Comparison of ENCODE assay signal across 18 mouse cellular contexts in genomic region chr17:25922120-25922519, GRCm38 (mm10). TPM values are rescaled to one million over a fixed set of nuclear protein-coding genes. Genes with fewer than 3 reads are reported as not detected.
DNase-seq lines count a peak whose midpoint lies in the region; ATAC-seq and TF ChIP-seq lines count a peak whose summit lies in the region.
"Had no signal": no experiment of that assay in that cellular context is flagged by ENCODE, and none has a peak within 500 bp of the region (broad histone marks: within the 10 kb centered on the region; RNA-seq: fewer than 3 reads in every experiment).

No protein-coding gene starts in this region.

- no peak overlapping the region for H3K9ac ChIP-seq in intestine, postnatal 0 days (ENCODE audit: low read depth, low read length)
- H3K9ac ChIP-seq: hindbrain, embryonic 13.5 days; lung, embryonic 15.5 days had no signal

- peaks cover 15% of the 10 kb centered on the region for H3K36me3 ChIP-seq in intestine, postnatal 0 days (ENCODE audit: control insufficient read depth, insufficient read depth)

- no peak overlapping the region for H3K27ac ChIP-seq in intestine, postnatal 0 days (ENCODE audit: low read depth, low read length)
- H3K27ac ChIP-seq: hindbrain, embryonic 13.5 days; kidney, postnatal 0 days; lung, embryonic 15.5 days had no signal

- H3K4me2 ChIP-seq in intestine, postnatal 0 days (replicated peaks; ENCODE audit: low read depth) = no peak overlapping the region
- H3K4me2 ChIP-seq: hindbrain, embryonic 13.5 days; lung, embryonic 15.5 days; midbrain, embryonic 11.5 days had no signal

- no peak for ATAC-seq in intestine, postnatal 0 days
- ATAC-seq: forebrain, embryonic 16.5 days had no signal

- H3K4me3 ChIP-seq in intestine, postnatal 0 days (ENCODE audit: low read depth, low read length) = no peak overlapping the region
- H3K4me3 ChIP-seq: hindbrain, embryonic 13.5 days; lung, embryonic 15.5 days had no signal

- no peaks in the 10 kb centered on the region for H3K27me3 ChIP-seq in intestine, postnatal 0 days (replicated peaks; ENCODE audit: control insufficient read depth, insufficient read depth, low read length)
- H3K27me3 ChIP-seq: hindbrain, embryonic 13.5 days; lung, embryonic 15.5 days had no signal

- H3K4me1 ChIP-seq in intestine, postnatal 0 days (replicated peaks; ENCODE audit: control insufficient read depth, insufficient read depth, low read length) = peaks cover 11% of the 10 kb centered on the region

- DNase-seq in cerebellum, adult 9-10 months = peak; percentile 61
- DNase-seq in cerebellum, adult 8-10 months = no peak
- DNase-seq in left cerebral cortex, postnatal 4 days = peak; percentile 37
- no peak for DNase-seq in left cerebral cortex, postnatal 36 days (ENCODE audit: low spot score in 2 of 2)
- DNase-seq in testis, postnatal 10 days (ENCODE audit: low spot score) = peak; percentile 59
- DNase-seq in testis, postnatal 14 days (ENCODE audit: low spot score) = no peak
- no peak for DNase-seq in adrenal gland, postnatal 10 days
- DNase-seq: gastrocnemius, postnatal 10 days; thymus, adult 2 months had no signal

- no peak for TF ChIP-seq CTCF in intestine, postnatal 0 days (IDR thresholded peaks at IDR 0.05; ENCODE audit: low read depth)

- intact Hi-C loops in left cerebral cortex, postnatal 4 days (cut with DNase I) = no loop called here
- intact Hi-C loops in left cerebral cortex, postnatal 36 days (cut with DNase I) = no loop called here

- no peaks in the 10 kb centered on the region for H3K9me3 ChIP-seq in intestine, postnatal 0 days (ENCODE audit: control insufficient read depth)
- H3K9me3 ChIP-seq: G1E; hindbrain, embryonic 13.5 days; lung, embryonic 15.5 days had no signal

- 80% methylated on average over 5 of the region's 5 CpGs for WGBS in intestine, postnatal 0 days

RNA-seq across cellular contexts. Expression of gene Rab40c, which starts 2.6 kb away (rescaled TPM):
- 10 to 100 TPM; 47.0 to 47.2 TPM for total RNA-seq in left cerebral cortex, postnatal 4 days (2021)
- total RNA-seq in left cerebral cortex, postnatal 36 days (2021) = 10 to 100 TPM; 46.1 to 58.0 TPM
- polyA plus RNA-seq in intestine, postnatal 0 days (2015; fragmentation: Nextera tagmentation; extraction: Ambion mirVana) = 15.8 and 16.9 TPM in 2 replicates
- 10 to 100 TPM; 16.9 to 25.6 TPM for total RNA-seq in adrenal gland, postnatal 10 days (2021)

RNA-seq across cellular contexts. Expression of gene Pigq, which starts 22.6 kb away (rescaled TPM):
- 100 to 1,000 TPM in 1 of 2 experiments, 10 to 100 TPM in 1; 87.1 to 104 TPM for total RNA-seq in left cerebral cortex, postnatal 4 days (2021)
- total RNA-seq in left cerebral cortex, postnatal 36 days (2021) = 100 to 1,000 TPM; 106 to 120 TPM
- 34.9 and 37.2 TPM in 2 replicates for polyA plus RNA-seq in intestine, postnatal 0 days (2015; fragmentation: Nextera tagmentation; extraction: Ambion mirVana)
- 100 to 1,000 TPM; 101 to 118 TPM for total RNA-seq in adrenal gland, postnatal 10 days (2021)

RNA-seq across cellular contexts. Expression of gene Nhlrc4, which starts 22.6 kb away (rescaled TPM):
- total RNA-seq in left cerebral cortex, postnatal 4 days (2021) = not detected
- total RNA-seq in left cerebral cortex, postnatal 36 days (2021) = under 1 TPM in 1 of 2 experiments, not detected in 1; 0.30 TPM
- not detected in 2 replicates for polyA plus RNA-seq in intestine, postnatal 0 days (2015; fragmentation: Nextera tagmentation; extraction: Ambion mirVana)
- 1 to 10 TPM in 1 of 2 experiments, under 1 TPM in 1; 0.30 to 1.4 TPM for total RNA-seq in adrenal gland, postnatal 10 days (2021)
- total RNA-seq: gastrocnemius, postnatal 10 days; left cerebral cortex, postnatal 14 days had no signal
- polyA plus RNA-seq: forebrain, embryonic 16.5 days; heart, embryonic 14.5 days; hindbrain, embryonic 13.5 days had no signal

RNA-seq across cellular contexts. Expression of gene A930017K11Rik, which starts 30.2 kb away (rescaled TPM):
- total RNA-seq in left cerebral cortex, postnatal 4 days (2021) = not detected
- total RNA-seq in left cerebral cortex, postnatal 36 days (2021) = under 1 TPM; 0.41 to 0.59 TPM
- polyA plus RNA-seq in intestine, postnatal 0 days (2015; fragmentation: Nextera tagmentation; extraction: Ambion mirVana) = 0.05 and 0.09 TPM in 2 replicates
- total RNA-seq in adrenal gland, postnatal 10 days (2021) = not detected
- total RNA-seq: G1E; gastrocnemius, postnatal 10 days had no signal
- polyA plus RNA-seq: forebrain, embryonic 16.5 days; heart, embryonic 14.5 days; midbrain, embryonic 11.5 days had no signal

RNA-seq across cellular contexts. Expression of gene Wfikkn1, which starts 41.5 kb away (rescaled TPM):
- 1 to 10 TPM; 1.3 to 2.2 TPM for total RNA-seq in left cerebral cortex, postnatal 4 days (2021)
- total RNA-seq in left cerebral cortex, postnatal 36 days (2021) = 1 to 10 TPM; 1.4 to 1.5 TPM
- polyA plus RNA-seq in intestine, postnatal 0 days (2015; fragmentation: Nextera tagmentation; extraction: Ambion mirVana) = 0.14 and 0.27 TPM in 2 replicates
- 1 to 10 TPM in 1 of 2 experiments, under 1 TPM in 1; 0.78 to 2.7 TPM for total RNA-seq in adrenal gland, postnatal 10 days (2021)

Comparison
In these comparisons a context has a peak if more than half of its experiments do, and no peak if none do; other contexts are left out.
1. DNase-seq: peak in cerebellum, adult 9-10 months (single experiment), left cerebral cortex, postnatal 4 days (single experiment) and testis, postnatal 10 days (single experiment); none in cerebellum, adult 8-10 months (single experiment), left cerebral cortex, postnatal 36 days (0 of 2), testis, postnatal 14 days (single experiment) and adrenal gland, postnatal 10 days (single experiment).